Mouse (Mus musculus): ENCODE data around the gene Pkn1. TPM values are rescaled to one million over a fixed set of nuclear protein-coding genes. Genes with fewer than 3 reads are reported as not detected.
A peak's percentile ranks its signal among the peaks of the same experiment; 100 is the strongest.

Pkn1 gene
- polyA plus RNA-seq, 1 experiment from 2014 or later: 33.6 TPM

DNA sequence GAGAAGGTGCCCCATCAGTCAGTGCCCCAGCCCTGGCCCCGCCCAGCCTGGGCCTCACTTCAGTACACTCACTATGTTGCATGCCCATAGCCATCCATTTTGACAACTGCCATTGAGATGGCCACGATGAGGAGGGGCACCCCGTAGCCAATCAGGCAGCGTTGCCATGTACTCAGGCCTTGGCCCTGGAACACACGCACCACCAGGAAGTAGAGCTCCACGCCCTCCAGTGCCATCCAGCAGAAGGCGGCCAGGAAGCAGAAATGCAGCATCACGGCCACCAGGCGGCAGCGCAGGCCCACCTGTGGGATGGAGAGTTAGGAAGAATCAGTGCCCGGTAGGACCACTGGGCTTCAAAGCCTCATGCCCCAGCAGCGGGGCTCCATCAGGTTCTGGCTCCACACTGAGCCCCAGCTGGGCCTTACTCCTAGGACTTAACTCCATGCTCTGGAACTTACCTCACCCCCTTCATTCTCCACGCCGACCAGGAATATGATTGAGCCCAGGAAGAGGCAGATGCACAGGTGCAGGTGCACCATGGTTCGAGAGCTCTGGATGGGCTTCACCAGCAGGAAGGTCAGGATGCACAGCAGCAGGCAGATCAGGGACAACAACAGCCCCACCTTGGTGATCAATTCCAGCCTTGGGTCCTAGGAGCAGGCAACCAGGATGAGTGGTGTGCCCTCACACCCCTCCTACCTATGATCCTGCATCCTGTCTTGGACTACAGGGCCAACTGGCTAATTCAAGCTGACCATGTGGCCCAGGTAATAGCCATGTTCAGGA, 25.9 kb upstream of the Pkn1 start:
- 44% methylated on average over 15 of the region's 15 CpGs for WGBS
- Histone ChIP-seq H3K9me3 (ENCODE audit: low read length) (no peaks in the 10 kb centered on the region), H3K4me3 (ENCODE audit: low read length) (no peak overlapping the region), H3K9ac (replicated peaks; ENCODE audit: low read length) (no peak overlapping the region), H3K27ac (ENCODE audit: low read length) (no peak overlapping the region), H3K4me2 (replicated peaks; ENCODE audit: low read depth, low read length) (no peak overlapping the region), H3K4me1 (ENCODE audit: insufficient read depth, low read length) (no peaks in the 10 kb centered on the region), H3K36me3 (ENCODE audit: insufficient read depth, low read length) (peaks cover 73% of the 10 kb centered on the region), H3K27me3 (ENCODE audit: insufficient read depth, low read length) (no peaks in the 10 kb centered on the region)
- ATAC-seq (ENCODE audit: low FRiP score, low TSS enrichment): peak; percentile 69

DNA sequence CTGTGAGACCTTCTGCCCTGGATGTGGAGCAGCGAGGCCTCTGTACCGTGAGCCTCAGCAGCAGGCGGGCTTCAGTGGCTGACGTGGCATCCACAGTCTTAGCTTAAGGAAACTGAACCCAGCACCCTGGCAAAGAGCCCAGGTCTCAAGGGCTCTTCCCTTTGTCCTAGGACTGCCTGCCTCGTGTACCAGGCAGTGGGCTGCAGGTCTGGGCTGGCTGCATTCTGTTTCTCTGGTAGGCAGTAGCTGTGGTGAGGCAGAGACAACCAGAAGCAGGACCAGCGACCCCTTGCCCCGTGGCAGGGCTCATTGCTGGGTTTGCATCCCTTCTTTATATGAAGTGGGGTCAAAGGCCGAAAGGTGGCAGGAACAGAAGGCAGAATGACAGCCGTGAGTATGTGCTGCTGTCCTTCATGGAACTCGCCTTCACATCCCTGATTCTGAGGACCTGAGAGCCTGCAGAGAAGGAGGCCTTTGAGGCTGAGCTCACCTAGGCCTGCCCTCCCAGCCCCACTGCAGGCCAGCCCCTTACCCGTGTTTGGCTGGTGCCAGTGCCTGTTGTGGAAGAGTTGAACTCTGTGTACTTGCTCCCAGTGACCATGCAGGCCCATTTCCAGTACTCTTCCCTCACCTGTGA, 24.6 kb upstream of the Pkn1 start:
- ATAC-seq (ENCODE audit: low FRiP score, low TSS enrichment): no peak
- Histone ChIP-seq H3K4me3 (ENCODE audit: low read length) (no peak overlapping the region), H3K4me1 (ENCODE audit: insufficient read depth, low read length) (no peaks in the 10 kb centered on the region), H3K27me3 (ENCODE audit: insufficient read depth, low read length) (no peaks in the 10 kb centered on the region), H3K27ac (ENCODE audit: low read length) (no peak overlapping the region), H3K9ac (replicated peaks; ENCODE audit: low read length) (no peak overlapping the region), H3K9me3 (ENCODE audit: low read length) (no peaks in the 10 kb centered on the region), H3K4me2 (replicated peaks; ENCODE audit: low read depth, low read length) (no peak overlapping the region), H3K36me3 (ENCODE audit: insufficient read depth, low read length) (peaks cover 69% of the 10 kb centered on the region)
- 79% methylated on average over 11 of the region's 11 CpGs for WGBS

DNA sequence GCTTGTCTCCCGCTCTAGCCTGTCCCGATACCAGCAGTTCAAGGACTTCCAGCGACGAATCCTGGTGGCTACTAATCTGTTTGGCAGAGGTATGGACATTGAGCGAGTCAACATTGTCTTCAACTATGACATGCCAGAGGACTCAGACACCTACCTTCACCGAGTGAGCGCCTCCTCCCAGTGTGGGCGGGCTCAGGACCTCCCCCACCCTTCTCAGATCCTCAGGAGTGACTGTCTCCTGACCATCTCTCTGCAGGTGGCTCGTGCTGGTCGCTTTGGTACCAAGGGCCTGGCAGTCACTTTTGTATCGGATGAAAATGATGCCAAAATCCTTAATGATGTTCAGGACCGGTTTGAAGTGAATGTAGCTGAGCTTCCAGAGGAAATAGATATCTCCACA, 23.7 kb upstream of the Pkn1 start:
- WGBS: 89% methylated on average over 12 of the region's 12 CpGs
- H3K4me3 ChIP-seq (ENCODE audit: low read length): no peak overlapping the region
- H3K36me3 ChIP-seq (ENCODE audit: insufficient read depth, low read length): peaks cover 62% of the 10 kb centered on the region
- H3K9me3 ChIP-seq (ENCODE audit: low read length): no peaks in the 10 kb centered on the region
- no peak overlapping the region for H3K4me2 ChIP-seq (replicated peaks; ENCODE audit: low read depth, low read length)
- ATAC-seq (ENCODE audit: low FRiP score, low TSS enrichment): no peak
- no peaks in the 10 kb centered on the region for H3K4me1 ChIP-seq (ENCODE audit: insufficient read depth, low read length)
- H3K9ac ChIP-seq (replicated peaks; ENCODE audit: low read length): no peak overlapping the region
- H3K27ac ChIP-seq (ENCODE audit: low read length): no peak overlapping the region
- no peaks in the 10 kb centered on the region for H3K27me3 ChIP-seq (ENCODE audit: insufficient read depth, low read length)

GRCm38 (mm10) chr8:83721405-83722025, 22.5 kb upstream of the Pkn1 start:
- no peak overlapping the region; the same call in 1 of the 2 replicates for H3K27ac ChIP-seq (ENCODE audit: low read length)
- no peak for ATAC-seq (ENCODE audit: low FRiP score, low TSS enrichment)
- H3K36me3 ChIP-seq (ENCODE audit: insufficient read depth, low read length): peaks cover 62% of the 10 kb centered on the region
- no peak overlapping the region for H3K4me2 ChIP-seq (replicated peaks; ENCODE audit: low read depth, low read length)
- H3K9ac ChIP-seq (replicated peaks; ENCODE audit: low read length): no peak overlapping the region
- 84% methylated on average over 25 of the region's 25 CpGs for WGBS
- H3K9me3 ChIP-seq (ENCODE audit: low read length): no peaks in the 10 kb centered on the region
- H3K4me3 ChIP-seq (ENCODE audit: low read length): no peak overlapping the region
- H3K4me1 ChIP-seq (ENCODE audit: insufficient read depth, low read length): peaks cover 5% of the 10 kb centered on the region
- H3K27me3 ChIP-seq (ENCODE audit: insufficient read depth, low read length): no peaks in the 10 kb centered on the region

DNA sequence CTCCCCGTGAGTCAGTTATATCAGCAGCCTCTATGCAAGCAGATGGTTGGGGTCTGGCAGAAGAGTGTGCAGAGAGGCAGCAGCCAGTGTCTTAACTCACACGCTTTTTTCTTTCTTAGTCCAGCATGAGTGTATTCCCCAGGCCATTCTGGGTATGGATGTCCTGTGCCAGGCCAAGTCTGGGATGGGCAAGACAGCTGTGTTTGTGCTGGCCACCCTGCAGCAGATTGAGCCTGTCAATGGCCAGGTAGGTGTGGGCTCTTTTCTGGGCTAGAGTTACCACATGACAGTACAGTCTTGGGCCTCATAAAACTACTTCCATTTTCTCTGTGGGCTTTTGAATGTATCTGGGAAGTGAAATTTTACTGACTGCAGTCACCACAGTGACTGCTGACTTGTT, 20.7 kb upstream of the Pkn1 start:
- Histone ChIP-seq H3K36me3 (ENCODE audit: insufficient read depth, low read length) (peaks cover 51% of the 10 kb centered on the region), H3K4me1 (ENCODE audit: insufficient read depth, low read length) (peaks cover 11% of the 10 kb centered on the region), H3K4me2 (replicated peaks; ENCODE audit: low read depth, low read length) (no peak overlapping the region), H3K27me3 (ENCODE audit: insufficient read depth, low read length) (no peaks in the 10 kb centered on the region), H3K9me3 (ENCODE audit: low read length) (no peaks in the 10 kb centered on the region), H3K9ac (replicated peaks; ENCODE audit: low read length) (no peak overlapping the region), H3K4me3 (ENCODE audit: low read length) (no peak overlapping the region), H3K27ac (ENCODE audit: low read length) (no peak overlapping the region)
- WGBS: 89% methylated on average over 2 of the region's 2 CpGs
- ATAC-seq (ENCODE audit: low FRiP score, low TSS enrichment): no peak

DNA sequence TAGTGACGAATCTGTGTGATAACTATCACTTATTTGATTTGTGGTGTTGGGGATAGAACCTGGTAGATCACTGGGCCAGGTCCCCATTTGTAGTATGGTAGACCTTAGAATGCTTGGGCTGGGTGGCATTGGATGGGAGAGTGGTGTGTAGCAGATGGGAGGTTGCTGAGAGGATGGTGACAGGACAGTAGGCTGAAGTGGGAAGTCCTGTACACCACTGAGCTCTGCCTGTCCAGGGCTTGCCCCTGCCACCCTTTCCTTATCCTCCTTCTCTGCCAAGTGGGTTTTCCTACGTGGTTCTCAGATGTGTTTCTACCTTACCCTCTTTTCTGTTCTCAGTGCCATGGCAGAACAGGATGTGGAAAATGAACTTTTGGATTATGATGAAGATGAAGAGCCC, 20.1 kb upstream of the Pkn1 start:
- H3K27me3 ChIP-seq (ENCODE audit: insufficient read depth, low read length): no peaks in the 10 kb centered on the region
- H3K4me1 ChIP-seq (ENCODE audit: insufficient read depth, low read length): peaks cover 11% of the 10 kb centered on the region
- ATAC-seq (ENCODE audit: low FRiP score, low TSS enrichment): no peak
- no peak overlapping the region for H3K4me2 ChIP-seq (replicated peaks; ENCODE audit: low read depth, low read length)
- H3K27ac ChIP-seq (ENCODE audit: low read length): no peak overlapping the region
- peaks cover 45% of the 10 kb centered on the region for H3K36me3 ChIP-seq (ENCODE audit: insufficient read depth, low read length)
- no peak overlapping the region for H3K9ac ChIP-seq (replicated peaks; ENCODE audit: low read length)
- no peak overlapping the region for H3K4me3 ChIP-seq (ENCODE audit: low read length)
- H3K9me3 ChIP-seq (ENCODE audit: low read length): no peaks in the 10 kb centered on the region
- 79% methylated on average over 2 of the region's 2 CpGs for WGBS

DNA sequence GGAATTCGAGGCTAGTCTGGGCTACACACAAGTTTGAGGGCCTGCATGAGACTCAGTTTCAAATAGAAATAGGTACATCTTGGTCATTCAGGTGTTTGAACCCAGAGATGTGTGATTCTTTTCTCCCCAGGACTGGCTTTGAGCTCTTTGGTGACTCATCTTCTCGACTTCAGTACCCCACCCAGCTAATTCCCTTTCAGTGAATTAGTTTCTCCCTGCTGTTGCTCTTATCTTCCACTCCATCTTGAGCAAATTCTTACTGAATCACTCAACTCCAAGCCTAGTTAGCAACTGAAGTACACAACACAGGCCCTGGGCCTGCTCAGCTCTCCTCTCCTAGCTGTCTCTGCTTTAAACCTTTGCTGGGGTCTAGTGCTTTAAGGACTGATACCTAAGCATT, 17.6 kb upstream of the Pkn1 start:
- peak overlapping the region; percentile 92 for H3K4me2 ChIP-seq (replicated peaks; ENCODE audit: low read depth, low read length)
- H3K27me3 ChIP-seq (ENCODE audit: insufficient read depth, low read length): no peaks in the 10 kb centered on the region
- H3K36me3 ChIP-seq (ENCODE audit: insufficient read depth, low read length): peaks cover 20% of the 10 kb centered on the region
- H3K27ac ChIP-seq (ENCODE audit: low read length): no peak overlapping the region
- no peak for ATAC-seq (ENCODE audit: low FRiP score, low TSS enrichment)
- peaks cover 11% of the 10 kb centered on the region for H3K4me1 ChIP-seq (ENCODE audit: insufficient read depth, low read length)
- 64% methylated on average over 2 of the region's 2 CpGs for WGBS
- peak overlapping the region; percentile 94 for H3K9ac ChIP-seq (replicated peaks; ENCODE audit: low read length)
- peak overlapping the region; percentile 76 for H3K4me3 ChIP-seq (ENCODE audit: low read length)
- no peaks in the 10 kb centered on the region for H3K9me3 ChIP-seq (ENCODE audit: low read length)

DNA sequence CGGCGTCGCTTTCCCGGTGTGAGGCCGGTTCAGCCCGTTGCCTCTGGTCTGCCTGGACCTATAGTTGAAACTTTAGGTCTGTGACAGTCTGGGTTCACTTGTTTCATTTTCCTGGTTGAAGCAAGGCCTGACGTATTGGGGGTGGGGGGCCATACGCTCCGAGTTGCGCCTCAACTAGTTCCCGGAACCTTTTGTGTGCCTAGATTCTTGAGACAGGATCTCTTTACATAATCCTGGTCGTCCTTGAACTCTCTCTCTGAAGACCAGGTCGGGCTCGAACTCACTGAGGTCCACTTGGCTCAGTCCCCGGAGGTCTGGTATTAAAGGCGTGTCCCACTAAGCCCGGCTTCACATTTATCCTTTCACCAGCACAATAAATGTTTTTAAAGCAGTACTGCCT, 16.8 kb upstream of the Pkn1 start:
- Histone ChIP-seq H3K9ac (replicated peaks; ENCODE audit: low read length) (peak overlapping the region; percentile 94), H3K27ac (ENCODE audit: low read length) (peak overlapping the region; percentile 91; the same call in 1 of the 2 replicates), H3K4me3 (ENCODE audit: low read length) (peak overlapping the region; percentile 76), H3K4me2 (replicated peaks; ENCODE audit: low read depth, low read length) (peak overlapping the region; percentile 92), H3K36me3 (ENCODE audit: insufficient read depth, low read length) (peaks cover 12% of the 10 kb centered on the region), H3K9me3 (ENCODE audit: low read length) (no peaks in the 10 kb centered on the region), H3K27me3 (ENCODE audit: insufficient read depth, low read length) (no peaks in the 10 kb centered on the region), H3K4me1 (ENCODE audit: insufficient read depth, low read length) (peaks cover 11% of the 10 kb centered on the region)
- under 1% methylated on average over 17 of the region's 17 CpGs for WGBS
- no peak for ATAC-seq (ENCODE audit: low FRiP score, low TSS enrichment)

DNA sequence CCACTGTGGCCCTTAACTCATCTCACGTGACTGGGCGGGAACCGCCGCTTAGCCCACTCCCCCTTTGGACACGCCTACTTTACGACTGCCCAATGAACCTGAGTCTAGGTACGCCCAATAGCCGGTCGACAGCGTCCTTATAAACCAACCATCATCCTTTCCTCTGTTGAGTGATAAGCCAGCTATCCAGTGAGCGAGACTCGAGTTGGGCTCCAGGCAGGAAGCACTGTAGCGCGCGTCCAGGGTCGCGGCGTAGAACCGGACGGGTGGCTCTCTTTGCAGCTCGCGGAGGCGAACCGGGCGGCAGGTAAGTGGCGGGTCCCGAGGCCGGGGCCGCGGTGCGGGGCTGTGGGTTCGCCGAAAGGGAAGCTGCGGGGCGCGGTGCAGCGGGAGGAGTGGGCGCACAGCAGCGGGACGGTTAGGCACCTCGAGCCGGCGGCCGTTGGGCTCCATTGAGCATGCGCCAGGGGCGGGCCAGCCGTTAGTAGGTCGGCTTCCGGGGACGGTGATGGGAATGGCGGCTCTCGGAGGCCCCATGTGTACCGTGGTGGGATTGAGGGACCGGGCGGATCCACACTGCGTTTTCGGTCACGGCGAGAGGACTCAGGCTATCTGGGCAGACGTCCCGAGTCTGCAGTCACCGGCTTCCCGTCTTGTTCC, 16.2 kb upstream of the Pkn1 start, which contains the start of gene Ddx39:
Ddx39 (plus strand) TSS at position 147 of the 660 bp plus-strand sequence.
- Histone ChIP-seq H3K4me3 (ENCODE audit: low read length) (peak within 1 kb of the TSS; percentile 76), H3K4me2 (replicated peaks; ENCODE audit: low read depth, low read length) (peak within 1 kb of the TSS; percentile 92), H3K9me3 (ENCODE audit: low read length) (no peaks in the 10 kb centered on the region), H3K27ac (ENCODE audit: low read length) (peak within 1 kb of the TSS; percentile 91), H3K36me3 (ENCODE audit: insufficient read depth, low read length) (peaks cover 6% of the 10 kb centered on the region; the same call in 1 of the 2 replicates), H3K27me3 (ENCODE audit: insufficient read depth, low read length) (no peaks in the 10 kb centered on the region), H3K9ac (replicated peaks; ENCODE audit: low read length) (peak within 1 kb of the TSS; percentile 94), H3K4me1 (ENCODE audit: insufficient read depth, low read length) (peaks cover 11% of the 10 kb centered on the region)
- ATAC-seq (ENCODE audit: low FRiP score, low TSS enrichment): peak; percentile 100
- under 1% methylated on average over 63 of the region's 63 CpGs for WGBS

Data from kidney, embryonic 16.5 days (tissue).